Mouse (Mus musculus) stomach, postnatal 0 days (tissue): ENCODE data around the gene Hoxb6. TPM values are rescaled to one million over a fixed set of nuclear protein-coding genes. Genes with fewer than 3 reads are reported as not detected.

ENCODE experiments used
- ATAC-seq: fragments of 200-750 bp; cut with Nextera tagmentation; 2 replicates; pipeline ENCODE4 v1.8.0; 2017; ENCODE audit not compliant: low FRiP score, low TSS enrichment
- DNase-seq: peaks from one replicate; pipeline ENCODE4 v3.0.0-alpha.2; 2016; ENCODE audit warnings: low spot score
- H3K27ac ChIP-seq: fragments of 300-500 bp; sonication (generic); replicated peaks from 2 replicates; pipeline ENCODE4 v1.5.1; 2014; ENCODE audit warnings: mild to moderate bottlenecking, control low read depth
- H3K27me3 ChIP-seq: fragments of 300-500 bp; sonication (generic); 2 replicates; pipeline ENCODE4 v1.6.1; 2014; ENCODE audit warnings: low read length; ENCODE audit not compliant: control insufficient read depth, insufficient read depth
- H3K36me3 ChIP-seq: fragments of 300-500 bp; sonication (generic); 2 replicates; pipeline ENCODE4 v1.6.1; 2014; ENCODE audit warnings: low read length, mixed read lengths; ENCODE audit not compliant: control insufficient read depth, insufficient read depth
- H3K4me1 ChIP-seq: fragments of 300-500 bp; sonication (generic); replicated peaks from 2 replicates; pipeline ENCODE4 v1.6.1; 2014; ENCODE audit warnings: antibody characterized with exemption; ENCODE audit not compliant: control insufficient read depth, insufficient read depth
- H3K4me2 ChIP-seq: fragments of 300-500 bp; sonication (generic); replicated peaks from 2 replicates; pipeline ENCODE4 v1.6.1; 2014; ENCODE audit warnings: low read depth, mild to moderate bottlenecking, control low read depth, moderate library complexity
- H3K4me3 ChIP-seq: fragments of 300-500 bp; sonication (generic); 2 replicates; pipeline ENCODE4 v1.5.1; 2014; ENCODE audit warnings: low read depth, low read length, control low read depth
- H3K9ac ChIP-seq: fragments of 300-500 bp; sonication (generic); 2 replicates; pipeline ENCODE4 v1.6.1; 2014; ENCODE audit warnings: mild to moderate bottlenecking, low read length, control low read depth, mixed read lengths
- H3K9me3 ChIP-seq: fragments of 300-500 bp; sonication (generic); 2 replicates; pipeline ENCODE4 v1.6.1; 2016; ENCODE audit warnings: low read length; ENCODE audit not compliant: control insufficient read depth
- CTCF ChIP-seq: IDR thresholded peaks from 2 replicates; pipeline ENCODE4 v1.5.1; 2016; ENCODE audit warnings: antibody characterized with exemption, low read depth, mild to moderate bottlenecking, moderate library complexity
- EP300 ChIP-seq: optimal IDR thresholded peaks from 2 replicates; pipeline ENCODE3; 2016; ENCODE audit warnings: antibody characterized with exemption
- WGBS: fragments of 180-500 bp; shearing (Covaris S2); extraction: QIAGEN DNeasy Blood & Tissue Kit; methylation state at CpG from one replicate; pipeline ENCODE4 v1.1.7; 2014; 5-methylcytosine and 5-hydroxymethylcytosine counted together
- polyA plus RNA-seq: library from polyadenylated mRNA; unstranded; fragments of >200 nt; fragmentation: Nextera tagmentation; extraction: Ambion mirVana; gene quantifications from 2 replicates; pipeline ENCODE4 v1.2.1, GENCODE M21; 2015

Hoxb6 gene
- polyA plus RNA-seq, 1 experiment from 2014 or later, result 7.9 TPM

DNA sequence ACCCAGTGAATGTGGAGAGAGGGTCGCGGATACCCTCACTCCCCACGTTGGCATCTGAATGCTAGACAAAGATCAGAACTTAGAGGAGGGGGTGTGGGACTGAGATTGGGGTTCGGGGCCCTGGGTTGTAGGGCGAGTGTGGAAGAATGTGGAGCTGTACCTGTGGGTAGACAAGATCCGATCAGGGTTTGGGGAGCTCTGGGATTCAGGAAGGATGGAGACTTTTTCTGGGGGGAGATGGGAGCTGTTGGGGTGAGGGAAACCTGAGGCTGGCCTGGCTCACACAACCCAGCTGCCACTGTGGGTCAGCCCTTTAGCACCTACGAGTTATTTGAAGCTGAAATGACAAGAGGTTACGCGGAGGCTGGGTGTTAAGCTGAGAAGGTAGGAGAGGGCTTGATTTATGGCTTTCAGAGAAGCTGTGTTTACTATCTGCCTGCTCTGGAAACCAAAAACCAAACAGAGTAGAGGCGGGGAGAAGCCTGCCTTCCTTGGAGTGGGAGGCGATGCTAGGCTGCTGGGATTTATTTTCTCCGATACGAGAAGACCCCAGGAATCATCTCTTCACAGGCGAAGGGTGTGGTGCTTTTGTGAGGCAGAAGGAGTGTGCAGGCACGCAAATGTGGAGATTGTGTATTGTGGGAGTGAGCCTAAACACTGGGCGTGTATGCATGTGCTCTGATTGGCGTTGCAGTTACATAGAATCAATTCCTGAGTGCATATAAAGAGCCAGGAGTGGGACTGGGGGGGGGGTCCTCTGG, 41.1 kb downstream of the Hoxb6 start:
- no peaks in the 10 kb centered on the region for H3K36me3 ChIP-seq
- peak overlapping the region; percentile 76 for H3K9ac ChIP-seq
- ATAC-seq (peak; percentile 43), DNase-seq (no peak)
- H3K4me1 ChIP-seq, result peaks cover 12% of the 10 kb centered on the region; the same call in 1 of the 2 replicates
- 15% methylated on average over 17 of the region's 17 CpGs for WGBS
- H3K4me3 ChIP-seq, result peak overlapping the region; percentile 53
- no peaks in the 10 kb centered on the region for H3K9me3 ChIP-seq
- TF ChIP-seq EP300, result no peak
- no peak for TF ChIP-seq CTCF
- peak overlapping the region; percentile 66 for H3K4me2 ChIP-seq
- H3K27me3 ChIP-seq, result no peaks in the 10 kb centered on the region
- H3K27ac ChIP-seq, result peak overlapping the region; percentile 94

DNA sequence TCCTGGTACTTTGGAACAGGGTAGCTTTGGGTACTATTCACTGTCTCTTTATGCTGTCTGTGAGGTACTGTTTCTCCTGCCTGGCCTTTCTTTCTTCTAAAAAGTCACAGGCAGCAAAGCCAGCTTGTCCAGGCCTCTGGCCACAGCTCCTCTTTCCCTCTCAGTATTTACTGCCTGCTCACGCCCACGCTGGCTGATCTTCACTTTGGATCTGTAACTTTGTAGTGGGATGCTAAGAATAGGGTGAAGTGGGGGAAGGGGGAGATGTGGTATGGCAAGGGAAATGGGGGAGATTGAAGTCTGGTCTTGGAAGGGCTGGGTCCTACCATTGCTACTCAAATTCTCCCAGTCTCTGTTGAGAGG, 41.7 kb downstream of the Hoxb6 start:
- Histone ChIP-seq H3K4me3 (peak overlapping the region; percentile 53), H3K27ac (peak overlapping the region; percentile 94), H3K4me1 (peaks cover 14% of the 10 kb centered on the region), H3K9me3 (no peaks in the 10 kb centered on the region), H3K4me2 (peak overlapping the region; percentile 66), H3K36me3 (no peaks in the 10 kb centered on the region), H3K9ac (peak overlapping the region; percentile 76; the same call in 1 of the 2 replicates), H3K27me3 (no peaks in the 10 kb centered on the region)
- DNase-seq, result no peak
- TF ChIP-seq EP300, result no peak
- TF ChIP-seq CTCF, result no peak
- WGBS, result 26% methylated on average over 2 of the region's 2 CpGs
- ATAC-seq, result no peak

DNA sequence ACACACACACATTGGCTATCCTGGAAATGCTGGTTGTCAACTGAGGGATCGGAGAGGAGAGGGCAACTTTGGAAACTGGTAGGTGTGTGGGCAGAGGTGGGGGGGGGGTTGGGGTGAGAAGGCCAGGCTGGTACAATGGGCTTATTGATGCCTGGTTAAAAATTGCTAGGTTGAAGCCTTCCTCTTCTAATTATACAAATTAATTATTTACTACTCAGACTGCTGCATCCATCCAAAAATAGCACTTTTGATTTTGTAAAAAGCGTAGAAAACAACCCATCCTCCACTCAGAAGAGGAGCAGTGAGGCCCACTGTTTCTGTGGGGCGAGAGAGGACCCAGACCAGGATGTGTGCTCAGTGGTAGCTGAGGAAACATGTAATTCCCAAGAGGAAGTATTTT, 42.7 kb downstream of the Hoxb6 start:
- no peaks in the 10 kb centered on the region for H3K27me3 ChIP-seq
- H3K9ac ChIP-seq, result no peak overlapping the region
- no peaks in the 10 kb centered on the region for H3K9me3 ChIP-seq
- ATAC-seq (no peak), DNase-seq (no peak)
- H3K27ac ChIP-seq, result peak overlapping the region; percentile 94; the same call in 1 of the 2 replicates
- 44% methylated on average over 3 of the region's 3 CpGs for WGBS
- H3K4me1 ChIP-seq, result peaks cover 17% of the 10 kb centered on the region
- H3K4me3 ChIP-seq, result no peak overlapping the region
- H3K4me2 ChIP-seq, result peak overlapping the region; percentile 66
- TF ChIP-seq CTCF (no peak), EP300 (no peak)
- H3K36me3 ChIP-seq, result no peaks in the 10 kb centered on the region

DNA sequence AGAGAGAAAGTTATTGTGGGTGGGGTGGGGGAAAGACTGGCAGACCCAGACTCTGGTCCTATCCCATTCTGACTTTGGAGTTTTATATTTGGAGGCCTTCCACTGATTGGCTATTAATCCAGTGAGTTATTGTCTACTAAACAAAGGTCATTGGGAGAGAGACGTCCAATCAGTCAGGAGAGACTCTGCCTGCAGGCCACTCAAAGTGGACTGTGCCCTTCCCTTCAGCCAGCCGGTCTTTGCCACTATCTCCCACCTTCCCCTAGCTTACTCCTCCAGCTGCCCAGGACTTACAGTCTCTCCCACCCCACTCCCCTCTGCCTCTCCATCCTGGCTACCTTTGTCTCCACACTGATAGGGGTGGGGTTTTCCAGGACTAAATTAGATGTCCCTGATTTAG, 44.3 kb downstream of the Hoxb6 start:
- Histone ChIP-seq H3K9ac (peak overlapping the region; percentile 23; the same call in 1 of the 2 replicates), H3K36me3 (no peaks in the 10 kb centered on the region), H3K4me2 (0 out of 2 replicates have a peak overlapping the region, but pooled peaks have one; percentile 2), H3K9me3 (no peaks in the 10 kb centered on the region), H3K27ac (peak overlapping the region; percentile 53), H3K4me1 (peaks cover 17% of the 10 kb centered on the region), H3K27me3 (no peaks in the 10 kb centered on the region), H3K4me3 (no peak overlapping the region)
- no peak for TF ChIP-seq EP300
- no peak for TF ChIP-seq CTCF
- ATAC-seq, result no peak
- 29% methylated on average over 2 of the region's 2 CpGs for WGBS
- DNase-seq, result no peak

DNA sequence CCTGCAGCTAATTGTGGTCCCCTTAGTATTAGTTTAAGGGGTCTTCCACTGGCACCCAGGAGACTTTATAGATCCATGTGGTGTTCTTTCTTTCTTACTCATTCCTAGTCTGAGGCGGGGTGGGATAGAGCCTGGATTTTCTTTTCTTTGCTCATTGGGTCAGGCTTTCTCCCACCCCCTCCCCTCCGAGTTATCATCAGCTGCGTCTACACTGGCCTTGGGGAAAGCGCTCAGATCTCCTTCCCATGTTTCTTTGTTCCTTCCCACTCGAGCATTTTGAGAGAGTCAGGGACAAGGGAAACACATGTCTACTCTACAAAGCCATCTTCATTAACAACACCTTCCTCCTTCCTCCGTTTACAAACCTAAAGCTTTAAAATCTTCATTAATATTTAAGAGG, 44.8 kb downstream of the Hoxb6 start:
- Histone ChIP-seq H3K4me2 (0 out of 2 replicates have a peak overlapping the region, but pooled peaks have one; percentile 2), H3K36me3 (no peaks in the 10 kb centered on the region), H3K9me3 (no peaks in the 10 kb centered on the region), H3K4me3 (no peak overlapping the region), H3K9ac (peak overlapping the region; percentile 23; the same call in 1 of the 2 replicates), H3K27me3 (no peaks in the 10 kb centered on the region), H3K27ac (peak overlapping the region; percentile 53), H3K4me1 (peaks cover 14% of the 10 kb centered on the region)
- no peak for DNase-seq
- 30% methylated on average over 6 of the region's 6 CpGs for WGBS
- no peak for ATAC-seq
- TF ChIP-seq EP300 (no peak), CTCF (no peak)
